Mouse (Mus musculus) forebrain, embryonic 16.5 days (tissue): ENCODE results near the gene Clca4a. TPM values are rescaled to one million over a fixed set of nuclear protein-coding genes. Genes with fewer than 3 reads are reported as not detected.

Experiments
- polyA plus RNA-seq: library from polyadenylated mRNA; unstranded; fragments of >200 nt; fragmentation: Nextera tagmentation; extraction: Ambion mirVana; gene quantifications from 2 replicates; pipeline ENCODE4 v1.2.1, GENCODE M21; 2015

Gene Clca4a
- polyA plus RNA-seq, 1 experiment from 2014 or later = not detected

Other genes with a start within 250 kb of the Clca4a start
- 0.35 and 0.70 TPM in 2 replicates for gene Clca3a1, start 214.1 kb downstream of the Clca4a start, polyA plus RNA-seq
- not detected in 2 replicates for gene Clca3a2, start 155.6 kb downstream of the Clca4a start, polyA plus RNA-seq
- not detected in 2 replicates for gene Clca3b, start 125.7 kb downstream of the Clca4a start, polyA plus RNA-seq
- not detected in 2 replicates for gene Clca4b, start 42.5 kb downstream of the Clca4a start, polyA plus RNA-seq
- gene Clca1, start 57.7 kb upstream of the Clca4a start, polyA plus RNA-seq = not detected in 2 replicates
- gene Clca2, start 124.4 kb upstream of the Clca4a start, polyA plus RNA-seq = 0.05 and 0.06 TPM in 2 replicates
- 15.0 and 17.0 TPM in 2 replicates for gene Odf2l, start 143.5 kb upstream of the Clca4a start, polyA plus RNA-seq